9 mouse cellular contexts compared by ENCODE assay signal in the genomic region with DNA sequence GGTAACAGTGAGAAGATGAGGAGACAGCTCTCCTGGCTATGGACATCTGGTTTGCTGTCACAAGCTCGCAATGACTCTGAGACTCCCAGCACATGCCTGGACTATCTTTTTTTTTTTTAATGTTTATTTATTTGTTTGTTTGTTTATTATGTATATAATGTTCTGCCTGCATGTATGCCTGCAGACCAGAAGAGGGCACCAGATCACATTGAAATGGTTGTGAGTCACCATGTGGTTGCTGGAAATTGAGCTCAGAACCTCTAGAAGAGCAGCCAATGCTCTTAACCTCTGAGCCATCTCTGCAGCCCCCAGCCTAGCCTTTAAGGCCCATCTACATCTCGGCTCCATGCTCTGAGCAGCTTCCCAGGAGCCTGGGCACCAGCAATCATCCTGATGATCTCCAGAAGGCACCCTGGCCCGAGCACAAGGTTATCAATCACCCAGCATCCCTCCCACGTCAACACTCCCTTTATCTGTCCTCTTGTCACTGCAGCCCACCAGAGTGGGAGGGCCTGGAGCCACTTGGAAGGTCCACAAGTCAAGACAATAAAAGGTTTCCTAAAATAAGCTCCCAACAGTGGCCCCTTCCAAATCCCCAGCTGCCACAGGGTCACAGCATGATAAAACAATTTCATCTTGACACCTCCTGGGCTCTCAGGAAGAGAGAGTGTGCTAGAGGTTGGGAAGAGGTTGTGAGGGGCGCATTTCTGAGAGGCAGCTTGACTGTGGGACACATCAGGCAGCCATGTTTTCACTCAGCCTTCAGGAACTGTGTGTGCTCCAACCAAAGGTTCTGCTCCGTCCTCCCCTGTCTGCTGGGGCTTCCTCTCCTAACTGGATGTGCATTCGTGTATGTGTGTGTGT.
A peak's percentile ranks its signal among the peaks of the same experiment; 100 is the strongest.
DNase-seq lines count a peak whose midpoint lies in the region; ATAC-seq and TF ChIP-seq lines count a peak whose summit lies in the region.
"Had no signal": no experiment of that assay in that cellular context is flagged by ENCODE, and none has a peak within 500 bp of the region (broad histone marks: within the 10 kb centered on the region; RNA-seq: fewer than 3 reads in every experiment).

No protein-coding gene starts in this region.

- no peak overlapping the region for H3K9ac ChIP-seq in heart, embryonic 14.5 days (ENCODE audit: low read length)
- no peak overlapping the region for H3K9ac ChIP-seq in lung, embryonic 15.5 days
- H3K9ac ChIP-seq in MEL (ENCODE audit: control insufficient read depth, low read depth, low read length, poor library complexity, severe bottlenecking): no peak overlapping the region
- H3K9ac ChIP-seq: neural tube, embryonic 13.5 days had no signal

- no peak for DNase-seq in heart, adult 11 months
- no peak for DNase-seq in lung, adult 2 months
- peak; percentile 48 for DNase-seq in MEL (ENCODE audit: low read depth, low spot score)
- no peak for DNase-seq in embryonic facial prominence, embryonic 10.5 days (ENCODE audit: low spot score)
- DNase-seq in urinary bladder, postnatal 25 days (ENCODE audit: low spot score): no peak
- DNase-seq: kidney, adult 8-10 months had no signal

- TF ChIP-seq EP300 in MEL (IDR thresholded peaks at IDR 0.05; ENCODE audit: low read depth in 1 of 2, low read length in 2 of 2): no peak

- H3K36me3 ChIP-seq in heart, embryonic 14.5 days (ENCODE audit: control insufficient read depth, insufficient read depth, low read length): no peaks in the 10 kb centered on the region
- no peaks in the 10 kb centered on the region for H3K36me3 ChIP-seq in lung, embryonic 15.5 days
- H3K36me3 ChIP-seq in MEL (ENCODE audit: control insufficient read depth in 1 of 2, insufficient read depth in 2 of 2, low read length in 2 of 2): no peaks in the 10 kb centered on the region
- 0 out of 2 replicates have a peak, but pooled peaks cover 4% of the 10 kb centered on the region for H3K36me3 ChIP-seq in embryonic facial prominence, embryonic 10.5 days (replicated peaks)
- H3K36me3 ChIP-seq: neural tube, embryonic 13.5 days had no signal

- no peaks in the 10 kb centered on the region for H3K9me3 ChIP-seq in heart, embryonic 14.5 days (ENCODE audit: control insufficient read depth, low read length)
- H3K9me3 ChIP-seq in lung, embryonic 15.5 days: no peaks in the 10 kb centered on the region
- no peaks in the 10 kb centered on the region for H3K9me3 ChIP-seq in MEL (replicated peaks; ENCODE audit: insufficient read depth, low read length)
- no peaks in the 10 kb centered on the region for H3K9me3 ChIP-seq in embryonic facial prominence, embryonic 10.5 days
- H3K9me3 ChIP-seq: neural tube, embryonic 13.5 days had no signal

- peak; percentile 23 for TF ChIP-seq RAD21 in MEL (IDR thresholded peaks at IDR 0.05; ENCODE audit: low read depth, low read length)

- H3K4me1 ChIP-seq in heart, embryonic 14.5 days (ENCODE audit: control insufficient read depth in 2 of 2, insufficient read depth in 2 of 2, low read length in 2 of 2): peaks cover 32 to 52% of the 10 kb centered on the region in 2 experiments
- H3K4me1 ChIP-seq in lung, embryonic 15.5 days: peaks cover 41% of the 10 kb centered on the region
- H3K4me1 ChIP-seq in lung, adult 2 months (ENCODE audit: control insufficient read depth, insufficient read depth, low read length): peaks cover 8% of the 10 kb centered on the region
- 0 out of 4 replicates have a peak, but pooled peaks cover 0 to 2% of the 10 kb centered on the region in 2 experiments for H3K4me1 ChIP-seq in MEL (ENCODE audit: control insufficient read depth in 1 of 2, insufficient read depth in 2 of 2, low read length in 2 of 2)
- peaks cover 56% of the 10 kb centered on the region for H3K4me1 ChIP-seq in embryonic facial prominence, embryonic 10.5 days

- H3K79me2 ChIP-seq in MEL (ENCODE audit: control insufficient read depth, insufficient read depth, low read length, poor library complexity): no peaks in the 10 kb centered on the region

- ATAC-seq in heart, embryonic 14.5 days (ENCODE audit: insufficient number of reproducible peaks, insufficient read depth, low FRiP score, low read depth): 0 out of 2 replicates have a peak, but pooled peaks have one; percentile 27
- no peak for ATAC-seq in lung, embryonic 15.5 days (ENCODE audit: borderline replicate concordance, extremely low read depth, low FRiP score, low TSS enrichment)

- 15% methylated on average over 7 of the region's 7 CpGs for WGBS in heart, embryonic 14.5 days
- 35% methylated on average over 7 of the region's 7 CpGs for WGBS in lung, embryonic 15.5 days
- 57% methylated on average over 7 of the region's 7 CpGs for WGBS in lung, adult 2 months
- WGBS in embryonic facial prominence, embryonic 10.5 days: 55% methylated on average over 7 of the region's 7 CpGs

- H3K27me3 ChIP-seq in heart, embryonic 14.5 days (ENCODE audit: control insufficient read depth, insufficient read depth, low read length): no peaks in the 10 kb centered on the region
- no peaks in the 10 kb centered on the region for H3K27me3 ChIP-seq in lung, embryonic 15.5 days
- H3K27me3 ChIP-seq in MEL (ENCODE audit: control insufficient read depth in 1 of 2, insufficient read depth in 2 of 2, low read length in 2 of 2): no peaks in the 10 kb centered on the region
- peaks cover 5% of the 10 kb centered on the region for H3K27me3 ChIP-seq in embryonic facial prominence, embryonic 10.5 days (replicated peaks; ENCODE audit: low read depth, poor library complexity, severe bottlenecking)
- H3K27me3 ChIP-seq: neural tube, embryonic 13.5 days had no signal

- H3K4me3 ChIP-seq in heart, embryonic 14.5 days (ENCODE audit: control insufficient read depth in 1 of 2, insufficient read depth in 1 of 2, low read depth in 1 of 2, low read length in 2 of 2): no peak overlapping the region
- no peak overlapping the region for H3K4me3 ChIP-seq in lung, embryonic 15.5 days
- H3K4me3 ChIP-seq in lung, adult 2 months (replicated peaks; ENCODE audit: extremely low read depth, low read depth, low read length): no peak overlapping the region
- H3K4me3 ChIP-seq in MEL (ENCODE audit: control insufficient read depth in 1 of 2, insufficient read depth in 1 of 2, low read depth in 2 of 2, low read length in 2 of 2): no peak overlapping the region
- H3K4me3 ChIP-seq in embryonic facial prominence, embryonic 10.5 days: no peak overlapping the region
- H3K4me3 ChIP-seq: neural tube, embryonic 13.5 days had no signal

- TF ChIP-seq POLR2A in lung, adult 2 months (IDR thresholded peaks at IDR 0.05; ENCODE audit: borderline replicate concordance, extremely low read depth, low read depth, low read length): no peak
- TF ChIP-seq POLR2A in MEL (IDR thresholded peaks at IDR 0.05; ENCODE audit: control insufficient read depth in 1 of 2, insufficient read depth in 1 of 2, low read depth in 1 of 2, low read length in 2 of 2, poor library complexity in 1 of 2): no peak

- no peak for TF ChIP-seq CTCF in lung, adult 2 months (IDR thresholded peaks at IDR 0.05; ENCODE audit: insufficient read depth, low read length)
- peak; percentile 21 to 53 (median 24); a peak in 5 of 6 replicates for TF ChIP-seq CTCF in MEL (IDR thresholded peaks at IDR 0.05 in 2 of 3, conservative IDR thresholded peaks at IDR 0.05 in 1 of 3; ENCODE audit: control insufficient read depth in 1 of 3, insufficient read depth in 1 of 3, low read depth in 2 of 3, low read length in 3 of 3, poor library complexity in 1 of 3, severe bottlenecking in 1 of 3)

- peak overlapping the region; percentile 83 for H3K27ac ChIP-seq in heart, embryonic 14.5 days (replicated peaks in 1 of 2; ENCODE audit: control insufficient read depth in 1 of 2, insufficient read depth in 1 of 2, low read depth in 2 of 2, low read length in 2 of 2)
- H3K27ac ChIP-seq in lung, embryonic 15.5 days: peak overlapping the region; percentile 1; the same call in 1 of the 2 replicates
- no peak overlapping the region for H3K27ac ChIP-seq in MEL (ENCODE audit: control insufficient read depth, low read depth, low read length)
- H3K27ac ChIP-seq in embryonic facial prominence, embryonic 10.5 days (replicated peaks): 0 out of 2 replicates have a peak overlapping the region, but pooled peaks have one; percentile 40
- H3K27ac ChIP-seq: neural tube, embryonic 13.5 days had no signal

- H3K4me2 ChIP-seq in heart, embryonic 14.5 days (ENCODE audit: low read length): peak overlapping the region; percentile 19
- H3K4me2 ChIP-seq in lung, embryonic 15.5 days: no peak overlapping the region
- H3K4me2 ChIP-seq: neural tube, embryonic 13.5 days had no signal

TF ChIP-seq in MEL, 35 proteins besides CTCF, POLR2A, EP300 and RAD21:
- TF ChIP-seq SMC3 (IDR thresholded peaks at IDR 0.05; ENCODE audit: low read depth, low read length): peak; percentile 30
- no peak for TF ChIP-seq HCFC1 (IDR thresholded peaks at IDR 0.05; ENCODE audit: low read depth, low read length)
- TF ChIP-seq MYC (IDR thresholded peaks at IDR 0.05; ENCODE audit: low read depth, low read length): peak; percentile 63; the same call in 1 of the 2 replicates
- no peak for TF ChIP-seq MXI1 (IDR thresholded peaks at IDR 0.05; ENCODE audit: low read depth, low read length)
- TF ChIP-seq ZNF384 (IDR thresholded peaks at IDR 0.05; ENCODE audit: low read depth, low read length): no peak
